Mouse (Mus musculus): ENCODE results near the gene Sntb2. TPM values are rescaled to one million over a fixed set of nuclear protein-coding genes. Genes with fewer than 3 reads are reported as not detected.

Gene Sntb2
- polyA plus RNA-seq, 1 experiment = 10.4 TPM

- Histone ChIP-seq H3K4me1 (ENCODE audit: control insufficient read depth, insufficient read depth, low read length) (peaks cover 40% of the 10 kb centered on the region), H3K36me3 (ENCODE audit: control insufficient read depth, insufficient read depth, low read length) (no peaks in the 10 kb centered on the region), H3K27me3 (replicated peaks; ENCODE audit: control insufficient read depth, insufficient read depth, low read length) (no peaks in the 10 kb centered on the region), H3K27ac (ENCODE audit: insufficient read depth, low read depth, low read length) (peak overlapping the region; percentile 34), H3K4me3 (ENCODE audit: insufficient read depth, low read depth, low read length) (peak overlapping the region; percentile 92)
- DNase-seq = no peak
- WGBS = 16% methylated on average over 14 of the region's 14 CpGs
- TF ChIP-seq POLR2A (IDR thresholded peaks at IDR 0.05; ENCODE audit: low read depth, low read length) (no peak), CTCF (conservative IDR thresholded peaks at IDR 0.05; ENCODE audit: insufficient read depth, insufficient read length, low read depth, low read length) (no peak)
These were observed 1.7 kb downstream of the Sntb2 start for GRCm38 (mm10) chr8:106937081-106937800.

DNA sequence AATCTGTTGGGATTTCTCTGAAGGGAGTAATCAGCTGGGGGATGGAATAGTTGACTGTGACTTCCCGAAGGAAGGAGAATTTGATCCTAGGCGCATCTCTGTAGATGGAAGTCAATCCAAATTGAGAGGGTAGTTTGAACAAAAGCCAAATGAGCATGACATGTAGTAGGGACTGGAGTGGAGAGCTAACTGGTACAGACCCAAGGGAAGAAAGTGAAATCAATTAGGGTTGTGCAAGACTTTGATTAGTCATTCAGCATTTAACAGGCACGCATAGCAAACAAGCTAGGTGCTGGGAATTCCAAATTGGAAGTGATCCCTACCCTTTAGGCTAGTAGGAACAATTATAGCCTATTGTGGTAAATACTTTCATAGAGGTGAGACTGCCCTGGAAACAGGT, 6.3 kb downstream of the Sntb2 start:
- DNase-seq = no peak
- peaks cover 29% of the 10 kb centered on the region for H3K4me1 ChIP-seq (ENCODE audit: control insufficient read depth, insufficient read depth, low read length)
- H3K27ac ChIP-seq (ENCODE audit: insufficient read depth, low read depth, low read length) = no peak overlapping the region
- no peaks in the 10 kb centered on the region for H3K27me3 ChIP-seq (replicated peaks; ENCODE audit: control insufficient read depth, insufficient read depth, low read length)
- no peak for TF ChIP-seq POLR2A (IDR thresholded peaks at IDR 0.05; ENCODE audit: low read depth, low read length)
- TF ChIP-seq CTCF (conservative IDR thresholded peaks at IDR 0.05; ENCODE audit: insufficient read depth, insufficient read length, low read depth, low read length) = no peak
- H3K4me3 ChIP-seq (ENCODE audit: insufficient read depth, low read depth, low read length) = no peak overlapping the region
- WGBS = 82% methylated on average over 3 of the region's 3 CpGs
- no peaks in the 10 kb centered on the region for H3K36me3 ChIP-seq (ENCODE audit: control insufficient read depth, insufficient read depth, low read length)

DNA sequence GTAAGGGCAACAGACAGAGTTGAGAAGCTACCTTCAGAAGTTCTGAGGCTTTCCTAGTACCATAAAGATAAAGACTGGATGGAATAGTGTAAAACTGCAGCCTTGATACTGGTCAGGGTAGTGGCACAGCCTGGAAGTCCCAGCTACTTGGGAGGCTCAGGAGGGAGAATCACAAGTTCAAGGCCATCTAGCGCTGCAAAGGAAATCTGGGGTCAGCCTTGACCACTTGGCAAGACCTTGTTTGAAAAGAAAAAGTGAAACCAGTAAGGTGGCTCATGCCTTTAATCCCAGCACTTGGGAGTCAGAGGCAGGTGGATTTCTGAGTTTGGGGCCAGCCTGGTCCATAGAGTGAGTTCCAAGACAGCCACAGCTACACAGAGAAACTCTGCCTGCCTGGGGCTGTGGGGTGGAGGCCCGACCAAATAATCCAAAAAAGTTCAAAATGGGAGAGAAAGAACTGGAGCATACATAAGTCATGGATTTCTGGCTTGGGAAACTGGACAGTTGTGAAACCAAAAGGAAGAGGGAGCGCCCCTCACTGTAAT, 8.4 kb downstream of the Sntb2 start:
- DNase-seq = no peak
- Histone ChIP-seq H3K27me3 (replicated peaks; ENCODE audit: control insufficient read depth, insufficient read depth, low read length) (no peaks in the 10 kb centered on the region), H3K27ac (ENCODE audit: insufficient read depth, low read depth, low read length) (peak overlapping the region; percentile 39), H3K4me1 (ENCODE audit: control insufficient read depth, insufficient read depth, low read length) (peaks cover 14% of the 10 kb centered on the region), H3K4me3 (ENCODE audit: insufficient read depth, low read depth, low read length) (no peak overlapping the region), H3K36me3 (ENCODE audit: control insufficient read depth, insufficient read depth, low read length) (no peaks in the 10 kb centered on the region)
- WGBS = 80% methylated on average over 3 of the region's 3 CpGs
- TF ChIP-seq POLR2A (IDR thresholded peaks at IDR 0.05; ENCODE audit: low read depth, low read length) (no peak), CTCF (conservative IDR thresholded peaks at IDR 0.05; ENCODE audit: insufficient read depth, insufficient read length, low read depth, low read length) (no peak)

GRCm38 (mm10) chr8:106944756-106945155, 9.2 kb downstream of the Sntb2 start:
- Histone ChIP-seq H3K27ac (ENCODE audit: insufficient read depth, low read depth, low read length) (no peak overlapping the region), H3K4me1 (ENCODE audit: control insufficient read depth, insufficient read depth, low read length) (peaks cover 8% of the 10 kb centered on the region), H3K36me3 (ENCODE audit: control insufficient read depth, insufficient read depth, low read length) (no peaks in the 10 kb centered on the region), H3K4me3 (ENCODE audit: insufficient read depth, low read depth, low read length) (no peak overlapping the region), H3K27me3 (replicated peaks; ENCODE audit: control insufficient read depth, insufficient read depth, low read length) (no peaks in the 10 kb centered on the region)
- DNase-seq = peak; percentile 45
- WGBS = 50% methylated on average over 3 of the region's 3 CpGs
- no peak for TF ChIP-seq POLR2A (IDR thresholded peaks at IDR 0.05; ENCODE audit: low read depth, low read length)
- no peak for TF ChIP-seq CTCF (conservative IDR thresholded peaks at IDR 0.05; ENCODE audit: insufficient read depth, insufficient read length, low read depth, low read length)

GRCm38 (mm10) chr8:106948678-106949243, 13.2 kb downstream of the Sntb2 start:
- no peak overlapping the region for H3K27ac ChIP-seq (ENCODE audit: insufficient read depth, low read depth, low read length)
- TF ChIP-seq CTCF (conservative IDR thresholded peaks at IDR 0.05; ENCODE audit: insufficient read depth, insufficient read length, low read depth, low read length) (no peak), POLR2A (IDR thresholded peaks at IDR 0.05; ENCODE audit: low read depth, low read length) (no peak)
- no peak for DNase-seq
- H3K27me3 ChIP-seq (replicated peaks; ENCODE audit: control insufficient read depth, insufficient read depth, low read length) = no peaks in the 10 kb centered on the region
- 77% methylated on average over 3 of the region's 3 CpGs for WGBS
- H3K4me3 ChIP-seq (ENCODE audit: insufficient read depth, low read depth, low read length) = no peak overlapping the region
- H3K4me1 ChIP-seq (ENCODE audit: control insufficient read depth, insufficient read depth, low read length) = peaks cover 6% of the 10 kb centered on the region; the same call in 1 of the 2 replicates
- no peaks in the 10 kb centered on the region for H3K36me3 ChIP-seq (ENCODE audit: control insufficient read depth, insufficient read depth, low read length)

DNA sequence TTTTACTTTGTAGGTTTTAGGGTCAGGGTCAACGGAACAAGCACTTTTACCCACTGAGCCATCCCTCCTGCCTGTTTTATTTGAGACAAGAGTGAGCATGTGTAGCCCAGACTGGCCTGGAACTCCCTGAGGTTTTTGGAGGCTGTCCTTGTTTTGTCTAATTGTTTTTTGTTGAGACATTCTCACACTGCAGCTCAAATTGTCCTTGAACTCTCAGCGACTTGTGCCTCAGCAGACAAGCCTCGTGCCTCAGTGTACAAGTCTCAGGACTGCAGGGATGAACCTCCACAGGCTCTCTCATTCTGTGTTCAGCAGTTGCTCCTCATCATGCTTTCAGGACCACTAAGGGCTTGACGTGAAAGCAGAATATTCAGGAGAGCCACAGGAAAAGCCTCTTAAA, 16.2 kb downstream of the Sntb2 start:
- Histone ChIP-seq H3K36me3 (ENCODE audit: control insufficient read depth, insufficient read depth, low read length) (no peaks in the 10 kb centered on the region), H3K4me1 (ENCODE audit: control insufficient read depth, insufficient read depth, low read length) (peaks cover 8% of the 10 kb centered on the region; the same call in 1 of the 2 replicates), H3K27ac (ENCODE audit: insufficient read depth, low read depth, low read length) (no peak overlapping the region), H3K4me3 (ENCODE audit: insufficient read depth, low read depth, low read length) (no peak overlapping the region), H3K27me3 (replicated peaks; ENCODE audit: control insufficient read depth, insufficient read depth, low read length) (no peaks in the 10 kb centered on the region)
- 48% methylated on average over 4 of the region's 4 CpGs for WGBS
- TF ChIP-seq CTCF (conservative IDR thresholded peaks at IDR 0.05; ENCODE audit: insufficient read depth, insufficient read length, low read depth, low read length) (no peak), POLR2A (IDR thresholded peaks at IDR 0.05; ENCODE audit: low read depth, low read length) (no peak)
- DNase-seq = no peak

- Histone ChIP-seq H3K4me1 (ENCODE audit: control insufficient read depth, insufficient read depth, low read length) (peaks cover 8% of the 10 kb centered on the region; the same call in 1 of the 2 replicates), H3K27me3 (replicated peaks; ENCODE audit: control insufficient read depth, insufficient read depth, low read length) (no peaks in the 10 kb centered on the region), H3K4me3 (ENCODE audit: insufficient read depth, low read depth, low read length) (no peak overlapping the region), H3K36me3 (ENCODE audit: control insufficient read depth, insufficient read depth, low read length) (no peaks in the 10 kb centered on the region), H3K27ac (ENCODE audit: insufficient read depth, low read depth, low read length) (no peak overlapping the region)
- TF ChIP-seq CTCF (conservative IDR thresholded peaks at IDR 0.05; ENCODE audit: insufficient read depth, insufficient read length, low read depth, low read length) (no peak), POLR2A (IDR thresholded peaks at IDR 0.05; ENCODE audit: low read depth, low read length) (no peak)
- no peak for DNase-seq
- WGBS = 62% methylated on average over 4 of the region's 4 CpGs
These were observed 18.0 kb downstream of the Sntb2 start for GRCm38 (mm10) chr8:106953571-106953970.
